Mouse (Mus musculus): ENCODE results near the gene Cbarp. TPM values are rescaled to one million over a fixed set of nuclear protein-coding genes. Genes with fewer than 3 reads are reported as not detected.
A peak's percentile ranks its signal among the peaks of the same experiment; 100 is the strongest.

Gene Cbarp
- total and polyA plus RNA-seq, 2 experiments from 2014 or later: 1.1 to 5.9 TPM

- no peak for TF ChIP-seq EP300 (IDR thresholded peaks at IDR 0.05; ENCODE audit: low read depth)
- no peak for TF ChIP-seq CTCF (IDR thresholded peaks at IDR 0.05; ENCODE audit: low read depth)
- H3K4me1 ChIP-seq (ENCODE audit: control insufficient read depth, insufficient read depth): peaks cover 37% of the 10 kb centered on the region
- H3K9me3 ChIP-seq (replicated peaks; ENCODE audit: control insufficient read depth, low read length): no peaks in the 10 kb centered on the region
- H3K4me2 ChIP-seq (ENCODE audit: low read depth, low read length): peak overlapping the region; percentile 96
- H3K36me3 ChIP-seq (replicated peaks; ENCODE audit: control insufficient read depth, insufficient read depth, low read length): no peaks in the 10 kb centered on the region
- ATAC-seq (ENCODE audit: insufficient read depth, low read depth): no peak
- H3K4me3 ChIP-seq (ENCODE audit: low read depth, low read length): peak overlapping the region; percentile 77
- no peak overlapping the region for H3K27ac ChIP-seq (ENCODE audit: low read depth)
- DNase-seq (ENCODE audit: low spot score): no peak
- no peak overlapping the region for H3K9ac ChIP-seq (replicated peaks; ENCODE audit: low read depth, low read length)
- no peaks in the 10 kb centered on the region for H3K27me3 ChIP-seq (ENCODE audit: control insufficient read depth, insufficient read depth, low read length)
- WGBS: 30% methylated on average over 11 of the region's 11 CpGs
Measured at GRCm38 (mm10) chr10:80100982-80101381, 39.7 kb downstream of the Cbarp start.

- H3K27me3 ChIP-seq (ENCODE audit: control insufficient read depth, insufficient read depth, low read length): no peaks in the 10 kb centered on the region
- no peak overlapping the region for H3K4me2 ChIP-seq (ENCODE audit: low read depth, low read length)
- no peak for DNase-seq (ENCODE audit: low spot score)
- H3K4me3 ChIP-seq (ENCODE audit: low read depth, low read length): no peak overlapping the region
- H3K27ac ChIP-seq (ENCODE audit: low read depth): no peak overlapping the region
- H3K9me3 ChIP-seq (replicated peaks; ENCODE audit: control insufficient read depth, low read length): no peaks in the 10 kb centered on the region
- H3K9ac ChIP-seq (replicated peaks; ENCODE audit: low read depth, low read length): no peak overlapping the region
- TF ChIP-seq CTCF (IDR thresholded peaks at IDR 0.05; ENCODE audit: low read depth) (no peak), EP300 (IDR thresholded peaks at IDR 0.05; ENCODE audit: low read depth) (no peak)
- H3K4me1 ChIP-seq (ENCODE audit: control insufficient read depth, insufficient read depth): peaks cover 55% of the 10 kb centered on the region
- no peak for ATAC-seq (ENCODE audit: insufficient read depth, low read depth)
- H3K36me3 ChIP-seq (replicated peaks; ENCODE audit: control insufficient read depth, insufficient read depth, low read length): no peaks in the 10 kb centered on the region
- WGBS: 72% methylated on average over 5 of the region's 5 CpGs
Measured at GRCm38 (mm10) chr10:80098630-80099029, 42.0 kb downstream of the Cbarp start.

- peak; percentile 36 for DNase-seq (ENCODE audit: low spot score)
- 9% methylated on average over 7 of the region's 7 CpGs for WGBS
- Histone ChIP-seq H3K27ac (ENCODE audit: low read depth) (no peak overlapping the region), H3K4me3 (ENCODE audit: low read depth, low read length) (no peak overlapping the region), H3K9me3 (replicated peaks; ENCODE audit: control insufficient read depth, low read length) (no peaks in the 10 kb centered on the region), H3K4me1 (ENCODE audit: control insufficient read depth, insufficient read depth) (peaks cover 55% of the 10 kb centered on the region), H3K36me3 (replicated peaks; ENCODE audit: control insufficient read depth, insufficient read depth, low read length) (no peaks in the 10 kb centered on the region), H3K9ac (replicated peaks; ENCODE audit: low read depth, low read length) (peak overlapping the region; percentile 28; the same call in 1 of the 2 replicates), H3K4me2 (ENCODE audit: low read depth, low read length) (no peak overlapping the region), H3K27me3 (ENCODE audit: control insufficient read depth, insufficient read depth, low read length) (no peaks in the 10 kb centered on the region)
- TF ChIP-seq CTCF (IDR thresholded peaks at IDR 0.05; ENCODE audit: low read depth): no peak
- TF ChIP-seq EP300 (IDR thresholded peaks at IDR 0.05; ENCODE audit: low read depth): no peak
- ATAC-seq (ENCODE audit: insufficient read depth, low read depth): peak; percentile 42; the same call in 1 of the 2 replicates
Measured at GRCm38 (mm10) chr10:80097275-80097674, 43.4 kb downstream of the Cbarp start.

GRCm38 (mm10) chr10:80095547-80095946 lies 45.1 kb downstream of the Cbarp start:
- peaks cover 46% of the 10 kb centered on the region for H3K4me1 ChIP-seq (ENCODE audit: control insufficient read depth, insufficient read depth)
- ATAC-seq (ENCODE audit: insufficient read depth, low read depth) (peak; percentile 47), DNase-seq (ENCODE audit: low spot score) (no peak)
- H3K36me3 ChIP-seq (replicated peaks; ENCODE audit: control insufficient read depth, insufficient read depth, low read length): no peaks in the 10 kb centered on the region
- H3K27me3 ChIP-seq (ENCODE audit: control insufficient read depth, insufficient read depth, low read length): no peaks in the 10 kb centered on the region
- H3K9ac ChIP-seq (replicated peaks; ENCODE audit: low read depth, low read length): peak overlapping the region; percentile 5; the same call in 1 of the 2 replicates
- H3K4me2 ChIP-seq (ENCODE audit: low read depth, low read length): no peak overlapping the region
- no peaks in the 10 kb centered on the region for H3K9me3 ChIP-seq (replicated peaks; ENCODE audit: control insufficient read depth, low read length)
- no peak overlapping the region for H3K27ac ChIP-seq (ENCODE audit: low read depth)
- no peak for TF ChIP-seq CTCF (IDR thresholded peaks at IDR 0.05; ENCODE audit: low read depth)
- no peak for TF ChIP-seq EP300 (IDR thresholded peaks at IDR 0.05; ENCODE audit: low read depth)
- H3K4me3 ChIP-seq (ENCODE audit: low read depth, low read length): no peak overlapping the region
- 79% methylated on average over 5 of the region's 5 CpGs for WGBS

- no peak for ATAC-seq (ENCODE audit: insufficient read depth, low read depth)
- TF ChIP-seq CTCF (IDR thresholded peaks at IDR 0.05; ENCODE audit: low read depth) (no peak), EP300 (IDR thresholded peaks at IDR 0.05; ENCODE audit: low read depth) (no peak)
- Histone ChIP-seq H3K4me2 (ENCODE audit: low read depth, low read length) (no peak overlapping the region), H3K27ac (ENCODE audit: low read depth) (no peak overlapping the region), H3K36me3 (replicated peaks; ENCODE audit: control insufficient read depth, insufficient read depth, low read length) (no peaks in the 10 kb centered on the region), H3K9ac (replicated peaks; ENCODE audit: low read depth, low read length) (no peak overlapping the region), H3K9me3 (replicated peaks; ENCODE audit: control insufficient read depth, low read length) (no peaks in the 10 kb centered on the region), H3K4me3 (ENCODE audit: low read depth, low read length) (no peak overlapping the region), H3K27me3 (ENCODE audit: control insufficient read depth, insufficient read depth, low read length) (no peaks in the 10 kb centered on the region), H3K4me1 (ENCODE audit: control insufficient read depth, insufficient read depth) (peaks cover 37% of the 10 kb centered on the region)
- WGBS: 77% methylated on average over 3 of the region's 3 CpGs
- no peak for DNase-seq (ENCODE audit: low spot score)
Measured at GRCm38 (mm10) chr10:80094684-80095083, 46.0 kb downstream of the Cbarp start.

- DNase-seq (ENCODE audit: low spot score) (no peak), ATAC-seq (ENCODE audit: insufficient read depth, low read depth) (no peak)
- H3K4me3 ChIP-seq (ENCODE audit: low read depth, low read length): no peak overlapping the region
- H3K4me1 ChIP-seq (ENCODE audit: control insufficient read depth, insufficient read depth): peaks cover 35% of the 10 kb centered on the region
- H3K9me3 ChIP-seq (replicated peaks; ENCODE audit: control insufficient read depth, low read length): no peaks in the 10 kb centered on the region
- H3K27ac ChIP-seq (ENCODE audit: low read depth): no peak overlapping the region; the same call in 1 of the 2 replicates
- no peak overlapping the region for H3K9ac ChIP-seq (replicated peaks; ENCODE audit: low read depth, low read length)
- H3K4me2 ChIP-seq (ENCODE audit: low read depth, low read length): no peak overlapping the region
- H3K36me3 ChIP-seq (replicated peaks; ENCODE audit: control insufficient read depth, insufficient read depth, low read length): no peaks in the 10 kb centered on the region
- TF ChIP-seq CTCF (IDR thresholded peaks at IDR 0.05; ENCODE audit: low read depth) (no peak), EP300 (IDR thresholded peaks at IDR 0.05; ENCODE audit: low read depth) (no peak)
- no peaks in the 10 kb centered on the region for H3K27me3 ChIP-seq (ENCODE audit: control insufficient read depth, insufficient read depth, low read length)
- 84% methylated on average over 6 of the region's 6 CpGs for WGBS
Measured at GRCm38 (mm10) chr10:80094085-80094484, 46.5 kb downstream of the Cbarp start.
